Mouse (Mus musculus) ovary, postnatal 10 days (tissue): ENCODE data around the gene Cacna1c.

Experiments used
- DNase-seq: peaks from one replicate; pipeline ENCODE4 v3.0.0; 2022; ENCODE audit warnings: low spot score

Cacna1c gene

DNA sequence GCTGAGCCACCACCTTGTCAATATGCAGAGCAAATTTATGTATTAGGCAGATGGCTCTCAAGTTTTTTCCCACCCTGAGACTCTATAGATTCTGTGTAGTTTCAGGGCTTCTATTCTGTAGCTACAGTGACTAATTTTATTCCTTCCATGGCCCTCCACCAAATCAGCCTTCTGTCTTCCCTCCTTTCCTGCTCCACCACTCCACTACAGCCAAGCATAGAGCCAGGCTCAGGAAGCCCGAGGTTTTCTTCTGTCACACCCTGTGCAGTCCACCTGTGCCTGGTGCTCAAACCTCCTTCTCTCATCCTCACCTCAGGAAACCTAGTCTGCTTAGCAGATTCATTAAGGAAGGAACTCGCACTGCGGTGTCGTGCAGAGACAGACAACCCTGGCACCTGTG, 51.1 kb downstream of the Cacna1c start:
- DNase-seq, result no peak

DNA sequence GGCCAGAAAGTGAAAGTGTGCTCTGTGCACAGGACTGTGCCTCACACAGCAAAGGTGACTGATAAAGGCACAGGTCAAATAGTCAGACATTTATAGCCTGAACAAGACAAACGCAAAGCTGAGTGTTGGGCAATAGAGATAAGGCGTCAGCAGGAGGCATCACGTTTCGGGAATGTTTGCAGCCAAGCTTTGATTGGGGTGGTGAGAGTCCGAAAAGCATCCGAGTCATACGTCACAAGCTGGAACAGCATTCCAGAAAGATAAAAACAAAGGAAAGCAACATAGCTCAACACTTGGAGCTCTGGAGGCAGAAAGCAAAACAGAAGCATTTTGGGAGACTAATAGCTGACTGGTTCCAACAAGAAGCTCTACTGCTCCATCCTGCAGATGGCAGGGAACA, 56.7 kb downstream of the Cacna1c start:
- DNase-seq, result no peak

DNA sequence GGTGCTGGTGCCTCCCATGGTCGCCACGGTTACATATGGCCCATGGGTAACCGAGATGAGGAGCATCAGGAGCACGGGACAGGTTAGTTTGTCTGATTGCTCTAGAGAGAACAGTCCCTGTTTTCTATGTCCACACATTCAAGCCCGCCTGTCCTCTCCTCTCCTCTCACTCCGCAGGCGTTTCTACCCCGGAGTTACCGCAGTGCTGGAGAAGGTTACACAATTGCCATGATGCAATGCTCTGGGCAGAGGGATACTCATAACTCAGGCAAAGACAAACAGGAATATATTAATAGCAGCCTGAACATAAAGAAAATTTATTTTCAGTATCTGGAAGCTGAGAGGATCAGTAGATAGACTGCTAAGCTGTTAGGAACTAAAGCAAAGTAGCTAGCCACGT, 58.5 kb downstream of the Cacna1c start:
- no peak for DNase-seq

DNA sequence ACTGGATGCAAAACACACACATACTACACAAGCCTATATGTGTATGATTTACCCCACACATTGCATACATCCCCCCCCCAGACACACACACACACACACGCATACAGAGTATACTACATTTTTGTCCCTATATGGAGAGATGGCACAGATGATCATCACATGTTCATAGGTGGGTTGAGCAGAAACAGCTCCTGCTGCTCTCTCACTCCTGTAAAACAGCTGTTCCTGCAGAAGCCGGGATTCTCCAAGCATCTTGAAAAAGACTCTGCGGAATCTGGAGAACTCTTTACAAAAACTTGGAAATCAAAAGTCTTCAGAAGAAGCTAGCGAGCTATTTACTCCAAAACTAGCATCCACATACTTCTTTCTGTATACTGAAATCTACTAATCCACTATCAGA, 63.4 kb downstream of the Cacna1c start:
- DNase-seq, result no peak

DNA sequence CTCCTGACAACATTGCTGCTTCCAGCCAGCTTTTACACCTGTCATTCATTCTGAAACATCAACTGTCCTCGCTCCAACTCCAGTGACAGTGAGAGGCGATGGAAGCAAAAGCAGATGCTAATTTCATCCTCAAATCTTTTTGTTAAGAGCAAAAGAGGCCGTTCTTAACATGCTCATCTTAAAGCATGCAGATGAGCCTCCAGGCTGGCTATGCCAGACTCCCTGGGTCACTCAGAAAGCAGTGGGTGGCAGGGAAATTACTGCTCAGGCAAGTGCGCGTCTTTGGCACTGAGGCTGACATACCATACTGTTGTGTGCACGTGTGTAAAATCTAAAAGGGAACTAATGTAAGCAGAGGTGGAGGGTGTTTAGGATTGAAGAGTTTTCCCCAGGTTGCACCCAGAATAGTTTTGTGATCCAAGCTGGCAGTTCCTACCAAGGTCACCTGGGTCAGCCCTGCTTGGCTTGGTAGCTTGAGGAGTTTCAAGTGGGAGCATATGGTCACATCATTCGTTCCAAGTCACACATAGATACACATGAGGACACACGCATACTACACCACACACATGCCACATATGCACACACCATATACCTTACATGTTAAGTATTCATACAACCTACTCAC, 64.0 kb downstream of the Cacna1c start:
- DNase-seq, result no peak

DNA sequence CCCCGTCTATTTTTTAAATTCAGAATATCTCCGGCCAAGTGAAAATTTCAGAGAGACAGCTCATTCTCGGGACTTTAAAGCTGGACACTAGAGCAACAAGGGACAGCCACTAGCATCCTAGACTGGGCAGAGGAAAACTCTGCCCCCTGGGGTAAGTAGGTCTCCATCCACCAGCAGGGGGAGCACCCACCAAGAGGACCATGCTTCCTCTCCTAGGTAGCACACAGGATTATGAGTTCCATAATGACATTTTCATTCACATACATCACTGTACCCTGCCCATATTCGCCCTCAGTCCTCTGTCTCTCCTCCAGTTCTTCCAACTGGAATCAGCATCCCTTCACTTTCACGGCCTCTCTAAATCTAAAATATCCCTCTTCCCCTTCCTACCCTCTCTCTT, 66.6 kb downstream of the Cacna1c start:
- DNase-seq, result no peak

DNA sequence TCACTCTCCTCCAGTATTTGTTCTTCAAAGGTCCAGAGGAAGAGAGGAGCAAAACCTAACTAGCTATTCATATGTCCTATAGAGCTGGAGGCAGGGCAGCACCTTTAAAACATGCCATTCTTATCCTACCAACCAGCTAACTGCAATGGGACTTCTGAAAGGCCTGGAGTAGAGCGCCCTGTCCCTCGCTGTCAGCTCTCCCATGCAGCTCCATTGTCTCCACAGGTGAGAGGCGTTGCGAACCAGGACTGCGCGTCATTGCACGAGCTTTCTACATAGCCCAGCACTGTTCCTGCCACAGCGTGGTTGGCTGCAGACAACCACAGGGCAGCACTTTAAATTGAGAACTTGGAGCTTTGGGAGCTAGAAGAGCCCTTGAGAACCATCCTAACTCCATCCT, 67.7 kb downstream of the Cacna1c start:
- DNase-seq, result no peak

DNA sequence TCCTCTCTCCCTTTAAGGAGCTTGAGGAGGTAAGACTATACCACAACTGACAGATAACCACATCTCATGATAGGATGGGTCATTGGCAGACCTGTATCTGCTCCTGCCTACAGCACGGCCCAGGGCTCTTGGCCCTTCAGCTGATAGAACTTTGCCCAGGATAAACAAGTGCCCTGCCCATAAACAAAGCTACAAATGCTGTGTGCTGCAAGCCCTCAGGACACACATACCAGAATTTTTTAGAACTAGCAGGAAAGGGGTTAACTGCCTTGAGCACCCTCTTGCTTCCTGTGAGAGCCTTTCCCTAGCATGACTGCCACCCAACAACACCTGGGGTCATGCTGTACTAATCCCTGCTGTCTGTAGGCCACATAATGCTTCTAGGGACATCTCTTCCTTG, 68.1 kb downstream of the Cacna1c start:
- no peak for DNase-seq

DNA sequence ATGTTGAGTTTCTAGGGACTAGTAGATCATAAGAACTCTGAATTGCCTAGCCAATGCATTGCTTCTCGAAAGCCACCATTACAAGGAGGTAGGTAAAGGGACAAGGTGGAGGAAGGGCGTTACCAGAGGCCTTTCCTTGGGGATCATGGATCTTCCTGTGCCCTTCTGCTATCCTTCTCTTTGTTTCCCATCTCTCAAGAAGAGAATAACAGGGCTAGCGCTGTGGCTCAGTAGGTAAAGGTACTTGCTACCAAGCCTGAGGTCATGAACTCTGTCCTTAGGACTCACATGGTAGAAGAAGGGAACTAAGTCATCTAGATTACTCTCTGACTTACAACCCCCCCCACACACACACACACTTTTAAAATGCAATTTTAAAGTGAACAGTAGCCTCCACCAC, 69.2 kb downstream of the Cacna1c start:
- no peak for DNase-seq

DNA sequence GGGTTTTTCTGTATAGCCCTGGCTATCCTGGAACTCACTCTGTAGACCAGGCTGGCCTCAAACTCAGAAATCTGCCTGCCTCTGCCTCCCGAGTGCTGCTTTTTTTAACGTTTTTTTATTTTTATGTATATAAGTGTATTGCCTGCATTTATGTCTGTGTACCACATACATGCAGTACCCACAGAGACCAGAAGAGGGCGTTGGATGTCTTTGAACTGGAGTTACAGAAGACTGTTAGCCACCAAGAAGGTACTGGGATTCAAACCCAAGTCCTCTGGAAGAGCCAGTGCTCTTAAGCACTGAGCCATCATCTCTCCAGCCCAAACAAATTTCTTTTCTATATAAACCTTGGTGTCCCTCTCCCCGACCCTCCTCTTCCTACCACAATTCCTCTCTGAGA, 77.8 kb downstream of the Cacna1c start:
- no peak for DNase-seq

DNA sequence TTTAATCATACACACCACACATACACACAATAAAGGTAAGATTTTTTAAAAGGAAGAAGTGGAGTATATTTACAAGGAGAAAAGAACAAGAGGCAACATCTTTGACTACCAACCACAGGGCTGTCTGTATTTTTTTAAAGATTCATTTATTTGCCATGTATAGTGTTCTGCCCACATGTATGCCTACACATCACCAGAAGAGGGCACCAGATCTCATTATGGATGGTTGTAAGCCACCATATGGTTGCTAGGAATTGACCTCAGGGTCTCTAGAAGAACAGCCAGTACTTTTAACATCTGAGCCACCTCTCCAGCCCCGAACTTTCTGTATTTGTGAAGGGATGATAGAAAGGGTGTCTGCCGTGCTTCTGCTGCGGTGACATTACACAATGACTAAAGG, 79.9 kb downstream of the Cacna1c start:
- DNase-seq, result no peak

DNA sequence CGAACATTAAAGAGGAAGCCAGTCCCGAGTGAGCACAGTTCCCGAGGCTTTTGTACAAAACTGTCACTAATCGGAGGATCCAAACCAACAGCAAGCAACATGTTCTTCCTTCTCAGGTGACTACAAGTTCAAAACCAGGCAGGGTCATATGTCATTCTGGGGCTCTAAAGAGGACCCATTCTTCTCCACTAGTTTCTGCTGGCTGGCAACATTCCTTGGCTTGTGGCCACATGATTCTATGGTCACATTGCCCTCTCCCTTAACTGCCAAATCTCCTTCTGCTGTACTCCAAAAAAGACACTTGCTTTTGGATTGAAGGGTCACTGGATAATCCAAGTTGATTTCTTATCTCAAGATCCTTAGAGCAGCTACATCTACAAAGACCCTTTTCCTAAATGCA, 82.9 kb downstream of the Cacna1c start:
- no peak for DNase-seq

DNA sequence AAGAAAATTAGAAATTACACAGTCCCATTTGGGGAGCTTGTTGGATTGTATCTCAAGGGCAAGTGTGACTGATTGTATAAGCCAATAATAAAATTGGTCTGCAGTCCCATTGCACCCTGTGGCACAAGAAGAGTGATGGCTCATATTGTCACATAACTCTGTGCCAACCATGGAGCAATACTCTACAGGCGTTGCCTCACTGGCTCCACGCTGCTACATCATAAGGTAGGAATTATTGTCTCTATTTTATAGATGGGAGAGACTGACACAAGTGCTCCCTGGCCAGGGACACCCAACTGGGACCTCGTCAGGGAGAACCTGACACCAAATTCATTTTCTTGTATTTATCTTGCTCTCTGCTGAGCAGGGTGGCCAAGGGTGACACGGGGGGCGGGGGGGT, 85.8 kb downstream of the Cacna1c start:
- DNase-seq, result no peak

DNA sequence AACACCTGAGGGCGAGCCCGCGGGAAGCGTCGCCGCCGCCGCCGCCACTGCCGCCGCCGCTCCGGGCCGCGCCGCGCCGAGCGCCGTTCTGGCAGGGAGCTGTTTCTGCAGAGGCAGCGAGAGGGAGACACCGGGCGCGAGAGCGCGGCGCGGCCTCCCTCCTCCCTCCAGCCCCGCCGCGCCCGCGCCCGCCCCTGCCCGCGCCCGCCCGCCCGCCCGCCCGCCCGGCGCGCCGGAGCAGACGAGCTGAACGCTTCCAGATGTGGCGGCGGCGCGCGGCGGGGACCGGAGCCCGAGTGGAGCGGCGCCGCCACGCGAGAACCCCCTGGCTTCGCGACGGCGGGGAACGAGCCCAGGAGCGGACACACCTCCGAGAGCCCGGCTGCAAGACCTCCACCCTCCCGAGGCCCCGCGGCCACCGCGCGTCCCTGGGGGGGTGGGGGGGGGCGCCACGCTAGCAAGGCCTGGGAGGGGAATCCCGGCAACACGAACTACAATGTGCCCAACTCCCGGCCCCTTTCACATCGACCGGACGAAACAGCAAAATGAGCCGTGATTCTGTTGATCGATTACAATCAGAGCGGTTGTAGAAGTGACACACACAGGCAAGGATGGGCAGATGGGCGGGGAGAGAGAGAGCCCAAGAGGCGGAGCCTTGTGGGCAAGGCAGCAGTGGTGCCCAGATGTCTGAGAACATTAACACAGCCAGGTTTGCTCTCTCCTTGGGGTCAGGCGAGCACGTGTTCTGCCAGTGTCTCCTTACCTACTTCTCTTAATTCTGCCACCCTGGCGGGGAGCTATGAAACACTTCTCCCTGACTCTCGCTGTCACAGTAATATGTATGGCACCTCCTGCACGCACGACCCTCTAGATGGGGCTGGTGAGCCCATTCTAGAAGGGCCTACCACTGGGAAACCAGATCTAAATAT, 87.5 kb downstream of the Cacna1c start:
- DNase-seq, result peak; percentile 30

DNA sequence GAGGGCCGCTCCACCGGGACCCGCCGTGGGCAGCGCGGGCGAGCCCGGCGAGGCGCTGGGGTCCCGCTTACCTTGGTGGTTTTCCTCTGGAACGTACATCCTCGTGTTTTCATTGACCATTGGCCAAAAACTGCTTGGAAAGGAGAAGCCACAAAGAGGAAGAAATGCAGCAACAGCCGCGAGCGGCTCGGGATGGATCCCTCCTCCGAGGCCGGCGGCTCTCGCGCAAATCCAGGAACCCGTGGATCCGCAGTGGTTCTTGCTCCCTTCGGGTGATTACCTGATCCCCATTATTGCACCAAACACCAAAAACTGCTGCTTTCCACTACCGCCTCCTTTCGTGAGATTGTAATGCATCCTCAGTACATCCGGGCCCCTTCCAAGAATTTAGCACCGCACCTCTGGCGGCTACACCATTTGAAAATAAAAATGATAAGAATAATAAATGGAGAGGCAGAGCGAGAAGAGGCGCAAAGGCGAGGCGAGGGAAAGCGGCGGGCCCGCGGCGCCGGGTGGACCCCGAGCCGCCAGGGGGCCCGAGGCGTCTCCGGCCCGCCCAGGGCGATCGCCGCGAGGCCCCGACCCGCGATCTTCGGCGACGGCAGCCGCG, 88.3 kb downstream of the Cacna1c start:
- DNase-seq, result no peak

DNA sequence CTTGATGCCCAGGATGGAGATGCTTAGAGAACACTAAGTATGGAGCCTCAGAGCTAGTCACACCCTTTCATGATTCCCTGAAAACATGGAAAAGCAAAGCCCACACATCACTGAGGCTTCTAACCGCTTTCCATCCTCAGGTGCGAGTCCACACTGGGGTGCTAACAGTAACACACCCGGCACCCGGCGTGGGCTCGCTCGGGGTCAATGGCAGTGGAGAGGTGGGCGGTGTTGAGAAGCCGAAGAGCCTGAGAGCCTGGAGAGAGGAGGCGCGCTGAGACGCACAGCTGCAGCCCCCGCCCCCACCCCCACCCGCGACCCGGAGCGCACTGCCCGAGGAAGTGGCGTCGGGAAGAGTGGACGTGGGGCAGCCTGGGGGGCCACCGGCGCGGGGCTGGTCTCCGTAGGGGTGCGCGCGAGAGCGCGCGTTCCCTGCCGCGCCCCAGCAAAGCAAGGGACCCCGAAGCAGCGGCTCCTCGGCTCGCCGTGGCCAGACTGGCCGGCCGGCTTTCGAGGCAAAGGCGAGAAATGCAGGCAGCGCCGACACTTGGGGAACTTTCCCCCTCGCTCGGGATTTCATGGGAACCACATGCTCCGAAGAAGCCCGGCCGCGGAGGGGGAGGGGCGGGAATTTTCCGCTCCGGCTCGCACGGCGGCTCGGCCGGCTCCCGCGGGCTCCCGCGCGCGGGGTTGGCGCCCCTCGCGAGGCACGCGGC, 88.9 kb downstream of the Cacna1c start:
- DNase-seq, result peak; percentile 24

DNA sequence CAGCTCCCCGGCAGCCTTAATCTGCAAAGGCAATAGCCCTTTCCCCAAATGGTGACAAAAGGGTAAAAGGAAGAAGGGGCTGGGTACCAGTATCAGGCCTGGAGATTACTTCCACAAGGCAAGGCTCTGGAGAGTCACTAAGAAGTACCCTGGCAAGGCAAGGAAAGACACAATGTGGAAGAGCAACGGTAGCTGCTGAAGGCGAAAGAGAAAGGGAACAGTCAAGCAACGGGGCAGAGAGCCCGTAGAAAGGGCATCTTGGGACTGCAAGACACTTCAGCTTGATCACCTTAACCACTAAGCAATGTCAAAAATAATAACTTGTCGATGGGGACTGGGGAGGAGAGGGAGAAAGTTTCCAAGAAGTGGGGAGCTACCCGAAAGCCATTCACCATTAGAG, 89.5 kb downstream of the Cacna1c start:
- DNase-seq, result no peak

DNA sequence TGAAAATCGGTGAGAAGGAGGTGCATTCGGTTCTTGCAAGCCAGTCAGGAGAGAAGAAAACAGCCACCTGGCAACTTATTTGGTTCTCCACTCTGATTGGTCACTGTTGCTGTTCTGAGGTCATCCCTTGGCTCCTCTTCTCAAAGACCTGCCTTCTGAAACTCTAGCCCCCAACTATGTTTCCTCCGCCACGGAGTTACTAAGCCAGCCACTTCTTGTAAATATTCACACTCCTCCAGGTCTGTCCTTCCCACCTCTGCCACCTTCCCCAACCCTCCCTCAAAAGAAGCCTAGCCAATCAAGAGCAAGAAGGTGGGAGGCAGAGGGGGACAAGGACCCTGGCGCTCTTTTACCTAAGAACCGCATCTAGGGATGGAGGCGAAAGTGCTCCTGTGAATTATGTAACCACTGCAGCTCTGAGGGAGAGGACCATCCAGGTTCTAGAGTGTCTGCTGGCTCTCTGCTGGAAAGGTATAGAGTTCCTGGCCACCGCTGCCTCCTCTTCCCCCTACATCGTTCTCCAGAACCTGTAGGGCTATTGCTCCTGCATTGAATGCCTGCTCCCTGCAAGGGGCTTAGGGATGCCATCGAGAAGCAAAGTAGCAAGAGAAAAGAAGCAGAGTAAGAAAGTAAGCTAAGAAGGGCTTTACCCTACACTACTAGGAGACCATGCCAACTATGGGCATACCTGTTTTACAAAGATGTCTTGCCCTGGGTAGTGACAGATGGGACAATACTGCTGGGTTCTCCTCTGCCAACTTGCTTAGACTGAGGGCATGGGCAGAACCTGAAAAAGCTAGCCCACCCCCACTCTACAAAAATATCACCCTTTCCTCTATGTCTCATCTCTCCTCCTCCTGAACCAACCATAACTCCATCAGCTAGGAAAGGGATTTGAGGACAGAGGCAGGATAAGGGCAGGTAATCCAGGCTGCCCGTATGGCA, 90.3 kb downstream of the Cacna1c start:
- DNase-seq, result no peak

DNA sequence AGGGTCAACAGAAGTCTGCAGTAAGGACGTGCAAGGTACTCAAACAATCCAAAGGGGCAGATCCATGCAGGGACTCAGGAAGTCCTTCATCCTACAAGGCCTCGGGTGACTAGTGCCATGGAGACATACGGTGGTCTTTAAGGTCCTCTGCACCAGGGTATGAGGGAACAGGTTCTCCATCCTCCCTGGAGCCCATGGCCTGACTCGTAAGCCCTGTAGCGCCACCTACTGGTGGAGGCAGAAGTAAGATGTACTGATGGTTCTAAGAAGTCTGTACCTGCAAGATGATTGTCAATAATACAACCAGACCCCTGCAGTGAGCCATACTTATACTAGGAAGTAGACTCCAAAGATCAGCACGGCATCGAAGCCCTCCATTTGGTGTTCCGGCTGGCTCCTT, 92.0 kb downstream of the Cacna1c start:
- peak; percentile 61 for DNase-seq

DNA sequence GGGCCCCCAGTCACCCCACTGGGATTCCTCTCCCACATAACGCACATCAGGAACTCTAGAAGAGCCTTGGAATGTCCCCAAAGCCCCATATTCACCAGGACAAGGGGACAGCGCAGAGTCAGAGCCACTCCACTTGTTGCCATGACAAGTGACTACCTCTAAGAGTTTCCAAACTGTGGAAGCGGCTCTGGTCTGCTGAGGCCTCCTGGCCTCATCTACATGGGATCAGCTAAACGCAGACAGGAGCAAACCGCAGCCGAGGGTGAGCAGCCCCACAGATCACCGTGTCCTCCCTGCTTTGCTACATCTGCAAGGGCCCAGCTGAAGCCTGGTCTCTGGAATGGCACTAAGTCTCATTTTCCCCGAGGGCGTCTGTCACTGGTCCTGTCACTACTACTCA, 93.3 kb downstream of the Cacna1c start:
- no peak for DNase-seq

DNA sequence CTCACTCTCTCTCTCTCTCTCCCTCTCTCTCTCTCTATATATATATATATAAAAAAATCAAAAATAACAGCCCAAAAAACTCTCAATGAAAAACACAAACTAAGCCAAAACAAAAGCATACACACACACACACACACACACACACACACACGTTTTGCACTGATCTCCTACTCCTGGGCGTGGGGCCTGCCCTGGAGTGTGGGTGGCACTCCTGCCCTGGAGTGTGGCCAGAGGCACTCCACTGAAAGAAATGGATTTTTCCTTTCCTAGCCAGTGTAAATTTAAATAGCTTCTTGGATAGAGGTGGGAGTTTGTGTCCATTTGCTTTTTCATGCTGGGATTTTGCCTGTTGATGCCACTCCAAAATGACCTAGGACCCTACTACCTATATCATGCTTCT, 96.9 kb downstream of the Cacna1c start:
- no peak for DNase-seq

DNA sequence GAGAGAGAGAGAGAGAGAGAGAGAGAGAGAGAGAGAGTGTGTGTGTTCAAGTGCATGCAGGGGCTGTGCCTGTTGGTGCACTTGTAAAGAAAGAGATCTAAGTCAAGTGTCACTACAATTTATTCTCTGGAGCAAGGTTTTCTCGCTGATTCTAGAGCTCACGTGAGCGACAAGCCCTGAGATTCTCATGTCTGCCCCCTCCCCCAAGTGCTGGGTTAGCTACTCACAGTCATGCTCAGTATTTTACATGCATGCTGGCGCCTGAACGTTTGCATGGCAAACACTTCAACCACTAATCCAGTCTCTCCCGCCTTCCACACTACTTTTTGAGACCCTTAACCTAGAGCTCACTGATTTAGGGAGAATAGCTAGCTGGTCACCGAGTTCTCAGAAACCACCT, 99.7 kb downstream of the Cacna1c start:
- no peak for DNase-seq
